Mouse (Mus musculus) kidney, adult 18-20 months (tissue): ENCODE measurements around the gene Slpi.

ENCODE experiments used
- DNase-seq: peaks from one replicate; pipeline ENCODE4 v3.0.0; 2021

The Slpi gene

GRCm38 (mm10) chr2:164389020-164389419 is at the start of gene Slpi:
Gene Slpi (minus strand): TSS chr2:164389095.
- no peak for DNase-seq

GRCm38 (mm10) chr2:164438257-164438656 is 49.4 kb upstream of the Slpi start:
- peak; percentile 48 for DNase-seq

- peak; percentile 82 for DNase-seq
Observed at GRCm38 (mm10) chr2:164437710-164438109, 48.8 kb upstream of the Slpi start.

- peak; percentile 80 for DNase-seq
Observed at GRCm38 (mm10) chr2:164436961-164437360, 48.1 kb upstream of the Slpi start.

- DNase-seq, result peak; percentile 54
Observed at GRCm38 (mm10) chr2:164436215-164436913, 47.5 kb upstream of the Slpi start.

GRCm38 (mm10) chr2:164435216-164436090 is 46.6 kb upstream of the Slpi start:
- peak; percentile 62 for DNase-seq

GRCm38 (mm10) chr2:164434681-164435080 is 45.8 kb upstream of the Slpi start:
- DNase-seq, result peak; percentile 50

- no peak for DNase-seq
Observed at GRCm38 (mm10) chr2:164433278-164433895, 44.5 kb upstream of the Slpi start.

- peak; percentile 69 for DNase-seq
Observed at GRCm38 (mm10) chr2:164432541-164433191, 43.8 kb upstream of the Slpi start.

- no peak for DNase-seq
Observed at GRCm38 (mm10) chr2:164431676-164432465, 43.0 kb upstream of the Slpi start.

- peak; percentile 71 for DNase-seq
Observed at GRCm38 (mm10) chr2:164430697-164431096, 41.8 kb upstream of the Slpi start.

- no peak for DNase-seq
Observed at GRCm38 (mm10) chr2:164429881-164430615, 41.2 kb upstream of the Slpi start.

- DNase-seq, result no peak
Observed at GRCm38 (mm10) chr2:164428451-164428850, 39.6 kb upstream of the Slpi start.

- no peak for DNase-seq
Observed at GRCm38 (mm10) chr2:164426952-164427351, 38.1 kb upstream of the Slpi start.

GRCm38 (mm10) chr2:164426121-164426520 is 37.2 kb upstream of the Slpi start:
- peak; percentile 62 for DNase-seq

- peak; percentile 52 for DNase-seq
Observed at GRCm38 (mm10) chr2:164425401-164425800, 36.5 kb upstream of the Slpi start.

- DNase-seq, result no peak
Observed at GRCm38 (mm10) chr2:164424406-164424805, 35.5 kb upstream of the Slpi start.

- no peak for DNase-seq
Observed at GRCm38 (mm10) chr2:164423464-164423863, 34.6 kb upstream of the Slpi start.

GRCm38 (mm10) chr2:164422675-164423393 is 33.9 kb upstream of the Slpi start:
- DNase-seq, result no peak

GRCm38 (mm10) chr2:164421979-164422378 is 33.1 kb upstream of the Slpi start:
- peak; percentile 69 for DNase-seq

- no peak for DNase-seq
Observed at GRCm38 (mm10) chr2:164421306-164421705, 32.4 kb upstream of the Slpi start.
